Mouse (Mus musculus) heart, adult 11 months (tissue): ENCODE results near the gene Olfml2a.

Source experiments
- DNase-seq: peaks from one replicate; pipeline ENCODE4 v3.0.0; 2022

The Olfml2a gene

DNA sequence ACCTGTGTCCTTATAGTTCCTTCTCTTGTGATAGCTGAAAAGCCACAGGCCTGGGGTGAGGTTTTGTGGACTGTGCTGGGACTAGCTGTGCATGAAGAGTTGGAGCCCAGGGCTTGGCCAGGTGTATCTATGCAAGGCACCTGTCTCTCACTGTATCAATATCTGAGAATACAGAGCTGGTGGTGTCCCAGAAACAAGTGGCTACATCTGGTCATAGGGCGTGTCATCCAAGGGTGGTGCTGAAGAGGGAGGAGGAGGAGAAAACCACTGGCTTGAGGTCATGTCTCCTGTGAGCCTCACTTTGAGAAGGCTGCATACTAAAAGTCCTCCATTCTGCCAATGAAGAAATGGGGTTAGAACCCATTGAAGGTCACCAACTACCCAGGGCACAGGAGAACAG, 6.2 kb downstream of the Olfml2a start:
- no peak for DNase-seq

DNA sequence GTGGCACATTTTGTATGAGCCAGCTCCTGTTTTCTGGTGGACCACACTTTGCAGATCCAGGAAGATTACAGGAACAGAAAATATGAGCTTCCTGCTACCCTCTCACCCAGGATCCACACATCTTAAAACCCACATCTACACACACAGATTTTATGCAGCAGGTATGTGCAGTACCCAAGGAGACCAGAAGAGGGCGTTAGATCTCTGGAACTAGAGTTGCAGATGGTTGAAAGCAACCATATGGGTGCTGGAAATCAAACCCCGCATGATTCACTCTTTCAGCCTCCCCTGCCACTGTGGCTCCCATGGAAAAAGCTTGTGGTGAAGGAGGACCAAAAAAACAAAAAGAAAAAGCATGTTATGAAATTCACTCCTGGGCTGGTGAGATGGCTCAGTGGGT, 7.3 kb downstream of the Olfml2a start:
- DNase-seq: peak; percentile 56

GRCm38 (mm10) chr2:38941426-38941825, 9.6 kb downstream of the Olfml2a start:
- DNase-seq: peak; percentile 90

DNA sequence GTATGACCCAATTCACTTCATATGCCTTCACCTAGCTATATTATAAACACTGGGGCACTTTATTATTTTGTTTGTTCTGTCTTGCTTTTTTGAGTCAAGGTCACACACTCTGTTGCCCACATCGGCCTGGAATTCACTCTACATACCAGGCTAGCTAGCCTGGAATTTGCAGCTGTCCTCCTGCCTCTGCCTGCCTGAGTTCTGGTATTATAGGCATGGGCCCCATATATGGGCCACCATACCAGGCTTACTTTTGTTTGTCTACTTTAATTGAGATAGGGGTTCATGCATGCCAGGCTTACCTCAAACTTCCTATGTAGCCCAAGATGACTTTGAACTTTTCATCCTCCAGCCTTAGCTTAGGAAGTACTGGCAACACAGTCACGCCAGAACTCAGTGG, 10.1 kb downstream of the Olfml2a start:
- DNase-seq: peak; percentile 3

GRCm38 (mm10) chr2:38943161-38943560, 11.4 kb downstream of the Olfml2a start:
- no peak for DNase-seq

DNA sequence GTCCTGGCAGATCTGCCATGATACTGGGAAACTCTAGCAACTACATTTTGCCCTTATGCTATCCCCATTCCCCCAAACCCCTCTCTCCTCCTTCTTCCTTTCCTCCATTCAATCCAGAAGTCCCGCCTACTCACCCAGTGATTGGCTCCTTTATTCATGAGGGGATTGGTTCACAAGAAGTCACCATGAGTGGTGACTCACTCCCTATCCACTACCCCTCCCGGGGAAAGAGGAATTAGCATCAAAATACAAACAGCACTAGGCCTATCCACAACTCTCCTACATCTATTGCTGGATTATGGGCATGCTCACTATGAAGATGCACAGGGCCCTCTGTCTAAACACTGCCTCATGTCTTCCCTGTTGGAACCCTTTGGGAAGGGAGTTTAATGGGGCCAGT, 12.2 kb downstream of the Olfml2a start:
- DNase-seq: peak; percentile 83

- DNase-seq: peak; percentile 91
Measured at GRCm38 (mm10) chr2:38944460-38945161, 12.8 kb downstream of the Olfml2a start.

- DNase-seq: peak; percentile 95
Measured at GRCm38 (mm10) chr2:38947566-38947965, 15.8 kb downstream of the Olfml2a start.

GRCm38 (mm10) chr2:38950281-38950719, 18.5 kb downstream of the Olfml2a start:
- DNase-seq: peak; percentile 99

- peak; percentile 98 for DNase-seq
Measured at GRCm38 (mm10) chr2:38953152-38953883, 21.5 kb downstream of the Olfml2a start.

GRCm38 (mm10) chr2:38956062-38956461, 24.3 kb downstream of the Olfml2a start:
- no peak for DNase-seq

DNA sequence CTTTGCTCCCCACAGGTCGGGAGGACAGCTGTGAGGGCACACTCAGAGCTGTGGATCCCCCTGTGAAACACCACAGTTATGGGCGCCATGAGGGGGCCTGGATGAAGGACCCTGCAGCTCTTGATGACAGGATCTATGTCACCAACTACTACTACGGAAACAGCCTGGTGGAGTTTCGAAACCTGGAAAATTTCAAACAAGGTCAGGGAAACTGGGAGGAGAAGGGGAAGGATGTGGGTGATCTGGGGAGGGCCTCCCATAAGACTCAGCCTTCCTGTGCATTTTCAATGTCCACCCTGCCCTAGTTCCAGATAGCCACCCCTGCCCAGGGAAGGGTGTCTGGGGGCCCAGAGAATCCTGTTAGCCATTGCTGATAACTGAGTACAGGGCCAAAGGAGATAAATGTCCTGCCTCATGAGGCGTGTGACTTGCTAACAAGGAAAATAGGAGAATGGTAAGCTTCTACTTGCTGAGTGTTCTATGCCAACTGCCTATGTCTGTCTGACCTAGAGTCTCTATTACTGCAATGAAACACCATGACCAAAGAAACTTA, 26.0 kb downstream of the Olfml2a start:
- DNase-seq: no peak

DNA sequence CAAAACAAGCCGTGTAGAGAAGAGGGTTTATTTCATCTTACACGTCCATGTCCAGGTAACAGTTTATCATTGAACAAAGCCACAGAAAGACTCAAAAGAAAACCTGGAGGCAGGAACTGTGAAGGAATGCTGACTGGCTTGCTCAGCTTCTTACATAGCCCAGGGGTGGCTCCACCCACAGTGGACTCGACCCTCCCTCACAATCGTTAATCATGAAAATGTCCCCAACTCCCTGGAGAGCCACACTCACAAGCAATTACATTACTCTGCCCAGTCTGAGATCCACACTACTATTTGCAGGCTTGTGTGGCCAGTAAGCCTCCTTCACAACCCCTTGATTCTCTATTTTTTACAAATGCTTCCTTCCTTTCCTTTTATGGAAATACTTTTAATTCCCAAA, 32.4 kb downstream of the Olfml2a start:
- DNase-seq: no peak

DNA sequence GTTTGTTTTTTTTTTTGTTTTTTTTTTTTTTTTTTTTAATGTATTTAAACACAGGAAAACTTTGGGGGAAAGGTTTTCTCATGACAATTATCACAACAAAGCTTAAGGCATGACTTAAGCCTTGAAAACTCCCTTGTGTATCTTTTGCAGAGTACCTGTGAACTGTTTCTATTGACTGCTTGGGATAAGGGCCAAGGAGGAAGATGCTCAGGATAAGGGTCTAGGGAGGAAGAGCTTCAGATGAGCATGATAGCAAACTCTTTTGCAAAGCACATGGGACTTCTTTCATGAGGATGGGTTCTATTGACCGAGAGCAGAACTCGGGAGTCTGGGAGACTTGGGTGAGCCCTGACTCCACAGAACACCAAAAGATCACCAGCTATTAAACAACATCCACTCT, 37.9 kb downstream of the Olfml2a start:
- no peak for DNase-seq

- no peak for DNase-seq
Measured at GRCm38 (mm10) chr2:38970057-38970456, 38.3 kb downstream of the Olfml2a start.

DNA sequence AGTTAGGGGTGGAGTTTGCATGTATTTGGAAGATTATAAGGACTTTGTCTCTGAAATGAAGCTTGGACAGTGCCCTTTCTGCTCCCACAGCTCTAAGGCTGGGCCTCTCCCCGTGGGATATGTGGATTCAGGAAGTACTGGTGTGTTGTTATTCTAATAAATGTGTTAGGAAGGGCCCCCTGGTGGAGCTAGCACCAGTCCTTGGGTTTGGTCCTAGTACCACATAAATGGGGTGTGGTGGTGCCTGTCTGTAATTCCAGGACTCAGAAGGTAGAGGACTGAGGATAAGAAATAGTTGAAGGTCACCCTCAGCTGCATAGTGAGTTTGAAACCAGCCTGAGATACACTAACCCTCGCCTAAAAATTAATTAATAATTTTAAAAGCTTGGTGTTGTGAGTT, 41.4 kb downstream of the Olfml2a start:
- DNase-seq: no peak

DNA sequence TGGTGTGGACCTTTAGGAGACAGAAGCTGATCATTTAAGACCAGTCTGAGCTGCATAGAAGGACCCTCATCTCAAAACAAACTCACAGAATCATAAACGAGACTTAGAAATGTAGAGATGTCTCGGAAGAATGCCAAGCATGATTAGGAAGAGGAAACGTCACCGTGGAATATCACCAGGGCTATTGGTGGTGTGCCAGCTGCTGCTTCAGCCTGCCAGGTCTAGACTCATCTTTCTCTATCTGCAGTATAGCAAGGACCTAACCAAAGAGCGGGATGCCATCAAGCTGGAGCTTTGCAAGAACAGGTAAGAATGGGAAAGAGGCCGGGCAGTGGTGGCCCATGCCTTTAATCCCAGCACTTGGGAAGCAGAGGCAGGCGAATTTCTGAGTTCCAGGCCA, 41.9 kb downstream of the Olfml2a start:
- DNase-seq: no peak

- no peak for DNase-seq
Measured at GRCm38 (mm10) chr2:38974171-38974570, 42.4 kb downstream of the Olfml2a start.

DNA sequence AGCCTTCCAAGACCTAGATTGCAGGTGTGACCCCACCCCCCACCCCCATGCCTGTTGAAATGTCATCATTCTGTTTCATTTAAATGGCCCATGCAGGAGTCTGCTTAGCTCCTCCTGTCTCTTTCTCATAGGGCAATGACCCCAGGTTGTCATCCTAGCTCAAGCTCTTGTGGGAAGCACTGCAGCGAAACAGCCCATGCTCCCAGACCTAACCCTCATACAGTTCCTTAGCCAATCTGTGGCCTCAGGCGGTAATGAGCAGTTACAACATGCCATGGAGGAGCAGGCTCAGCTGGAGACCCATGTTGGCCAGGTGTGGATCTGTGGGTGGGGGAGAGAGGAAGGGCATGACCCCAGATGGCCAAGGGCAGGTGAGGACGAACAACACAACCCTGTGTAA, 43.4 kb downstream of the Olfml2a start:
- no peak for DNase-seq

GRCm38 (mm10) chr2:38975941-38976805, 44.4 kb downstream of the Olfml2a start:
- no peak for DNase-seq

GRCm38 (mm10) chr2:38977837-38978236, 46.1 kb downstream of the Olfml2a start:
- no peak for DNase-seq

DNA sequence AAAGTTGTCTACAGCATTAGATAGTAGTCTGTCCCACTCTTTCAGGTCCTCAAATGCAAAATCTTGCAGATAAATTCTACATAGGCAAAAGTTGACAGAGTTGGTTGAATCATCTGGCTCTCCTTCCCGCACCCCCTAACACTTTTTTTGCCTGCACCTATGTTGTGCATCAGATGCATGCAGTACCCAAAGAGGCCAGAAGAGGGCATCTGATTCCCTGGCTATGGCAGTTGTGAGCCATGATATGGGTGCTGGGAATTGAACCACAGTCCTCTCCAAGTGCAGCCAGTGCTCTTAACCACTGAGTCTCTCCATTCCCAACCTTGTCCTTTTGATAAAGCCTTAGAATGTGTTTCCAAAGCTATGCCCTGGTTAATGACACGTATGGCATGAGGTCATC, 51.7 kb downstream of the Olfml2a start:
- no peak for DNase-seq

- DNase-seq: peak; percentile 99
Measured at GRCm38 (mm10) chr2:38986580-38986979, 54.8 kb downstream of the Olfml2a start.
